Mouse (Mus musculus) heart, adult 18-20 months (tissue): ENCODE measurements at regions not wholly inside any gene's neighbourhood (a gene's known extent, or its start where the extent isn't known, plus 50 kb on each side); places are given as distances from the start of the nearest gene placed in this dataset.
"Not testable (repeated sequence)": the region's sequence is repeated elsewhere in the genome, so short reads cannot be mapped to it uniquely, and the experiment has no call there.

Experiments
- DNase-seq, 2 experiments: peaks; one replicate each; pipeline ENCODE4 v3.0.0; 2021 to 2022; ENCODE audit warnings: mixed read lengths in 1 of 2

GRCm38 (mm10) chr2:78418561-78419338 lies 449.2 kb upstream of the Ube2e3 start:
- peak; percentile 52 to 69 for DNase-seq

- DNase-seq = no peak
Measured at GRCm38 (mm10) chr2:78416574-78417109, 451.3 kb upstream of the Ube2e3 start.

- DNase-seq = no peak
Measured at GRCm38 (mm10) chr2:78412985-78413384, 454.9 kb upstream of the Ube2e3 start.

GRCm38 (mm10) chr2:78403890-78404289 lies 457.7 kb upstream of the Cwc22 start:
- no peak for DNase-seq

- peak; percentile 4 to 5 for DNase-seq
Measured at GRCm38 (mm10) chr2:78399236-78399635, 453.1 kb upstream of the Cwc22 start.

- no peak for DNase-seq
Measured at GRCm38 (mm10) chr2:78396924-78397323, 450.7 kb upstream of the Cwc22 start.

- DNase-seq = no peak
Measured at GRCm38 (mm10) chr2:78393090-78393489, 446.9 kb upstream of the Cwc22 start.

- no peak for DNase-seq
Measured at GRCm38 (mm10) chr2:78392425-78392824, 446.2 kb upstream of the Cwc22 start.

- no peak for DNase-seq
Measured at GRCm38 (mm10) chr2:78388001-78388400, 441.8 kb upstream of the Cwc22 start.

GRCm38 (mm10) chr2:78381234-78381633 lies 435.1 kb upstream of the Cwc22 start:
- no peak for DNase-seq

GRCm38 (mm10) chr2:78331736-78332475 lies 385.7 kb upstream of the Cwc22 start:
- DNase-seq = peak; percentile 57 to 73

GRCm38 (mm10) chr2:78326091-78326490 lies 379.9 kb upstream of the Cwc22 start:
- DNase-seq = no peak

GRCm38 (mm10) chr2:78322216-78322965 lies 376.2 kb upstream of the Cwc22 start:
- DNase-seq = no peak

- DNase-seq = no peak
Measured at GRCm38 (mm10) chr2:78311766-78312491, 365.8 kb upstream of the Cwc22 start.

GRCm38 (mm10) chr2:78309361-78309760 lies 363.2 kb upstream of the Cwc22 start:
- DNase-seq = no peak

- DNase-seq = no peak
Measured at GRCm38 (mm10) chr2:78306897-78307296, 360.7 kb upstream of the Cwc22 start.

GRCm38 (mm10) chr2:78291665-78292064 lies 345.5 kb upstream of the Cwc22 start:
- DNase-seq = no peak

- no peak for DNase-seq
Measured at GRCm38 (mm10) chr2:78284806-78285205, 338.6 kb upstream of the Cwc22 start.

- DNase-seq = peak; percentile 8 to 14
Measured at GRCm38 (mm10) chr2:78283605-78284004, 337.4 kb upstream of the Cwc22 start.

GRCm38 (mm10) chr2:78281846-78282245 lies 335.7 kb upstream of the Cwc22 start:
- not testable (repeated sequence) for DNase-seq

GRCm38 (mm10) chr2:78280219-78280915 lies 334.2 kb upstream of the Cwc22 start:
- peak; percentile 36 to 58 for DNase-seq
